Mouse (Mus musculus) mature B cell (primary cell): ENCODE data around the gene Fermt3.

Experiments
- in situ Hi-C: fragments of 300-500 bp; cut with MboI; formaldehyde crosslinking; loops from 2 replicates; pipeline ENCODE4 v1.14.3; 2019

Gene Fermt3

DNA sequence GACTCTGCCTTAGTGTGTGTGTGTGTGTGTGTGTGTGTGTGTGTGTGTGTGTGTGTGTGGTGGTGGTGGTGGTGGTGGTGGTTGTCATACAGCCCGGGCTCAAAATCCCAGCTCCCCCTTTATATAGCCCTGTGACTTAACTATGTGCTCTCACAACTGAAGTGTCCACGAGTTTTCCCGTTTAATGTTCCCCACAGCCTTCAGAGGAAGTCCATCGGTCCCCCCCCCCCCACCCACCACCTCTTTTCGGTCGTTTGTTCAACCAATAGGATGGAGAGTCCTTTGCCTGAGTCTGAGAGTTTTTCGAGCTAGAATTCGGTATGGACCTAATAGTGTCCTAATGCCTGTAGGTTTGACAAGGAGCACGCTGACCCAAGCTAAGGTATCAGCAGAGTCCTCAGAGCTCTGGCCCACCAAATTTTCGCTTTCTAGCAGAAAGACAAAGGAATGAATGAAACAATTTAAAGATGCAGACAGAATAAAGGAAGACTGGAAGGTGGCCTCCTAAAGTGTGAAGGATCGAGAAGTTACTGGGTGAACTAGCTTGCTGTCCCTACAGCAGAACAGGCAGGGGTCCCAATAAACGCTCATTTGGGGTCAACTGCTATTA is 45.6 kb downstream of the Fermt3 start:
- in situ Hi-C loops, result no loop called here

DNA sequence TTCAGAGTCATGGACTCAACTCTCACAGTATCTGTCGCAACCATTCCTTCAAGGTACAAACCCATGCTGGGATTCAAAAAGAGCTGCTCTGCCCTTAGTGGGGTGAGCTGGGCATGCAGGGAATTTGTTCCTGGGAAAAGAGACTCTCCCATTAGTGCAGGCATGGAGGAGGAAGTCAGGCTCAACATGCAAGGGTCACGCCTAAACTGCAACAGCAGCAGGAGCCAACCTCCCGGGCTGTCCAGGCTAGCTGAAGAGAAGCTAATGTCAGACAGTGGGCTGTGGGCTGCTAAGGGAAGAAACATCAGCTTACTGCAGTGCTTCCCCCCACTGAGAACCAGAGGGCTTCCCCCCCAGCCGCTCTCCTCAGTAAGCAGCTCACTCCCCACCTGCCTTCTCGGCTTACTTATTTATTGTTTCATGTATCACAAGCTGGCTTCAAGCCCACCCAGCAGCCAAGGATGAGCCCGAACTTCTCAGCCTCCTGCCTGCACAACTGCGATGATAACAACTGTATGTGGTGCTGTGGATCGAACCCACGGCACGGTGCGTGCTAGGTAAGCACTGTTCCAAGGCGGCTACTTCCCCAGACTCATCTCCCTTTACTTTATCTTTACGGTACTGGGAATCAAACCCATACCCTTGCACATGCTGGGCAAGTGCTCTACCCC is 46.9 kb downstream of the Fermt3 start:
- in situ Hi-C loops, result no loop called here

DNA sequence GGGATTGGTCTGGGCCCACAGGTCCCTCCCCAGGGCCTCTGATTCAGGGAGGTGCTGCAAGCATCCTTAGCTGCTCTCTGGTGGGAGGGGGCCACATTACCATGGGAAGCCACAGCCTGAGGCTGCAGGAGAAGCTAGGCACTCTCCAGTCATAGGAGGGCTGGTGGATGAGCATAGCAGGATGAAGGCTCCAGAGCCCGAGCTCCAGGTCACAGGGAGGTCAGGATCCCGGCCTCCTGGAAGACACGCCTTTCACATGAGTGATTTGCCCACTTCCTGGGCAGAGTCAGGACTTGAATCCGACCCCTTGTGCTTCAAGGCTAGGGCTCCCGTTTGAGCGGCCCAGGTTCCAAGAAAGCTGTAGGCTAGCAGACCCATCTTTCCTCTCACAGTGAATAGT is 47.6 kb downstream of the Fermt3 start:
- in situ Hi-C loops, result no loop called here

DNA sequence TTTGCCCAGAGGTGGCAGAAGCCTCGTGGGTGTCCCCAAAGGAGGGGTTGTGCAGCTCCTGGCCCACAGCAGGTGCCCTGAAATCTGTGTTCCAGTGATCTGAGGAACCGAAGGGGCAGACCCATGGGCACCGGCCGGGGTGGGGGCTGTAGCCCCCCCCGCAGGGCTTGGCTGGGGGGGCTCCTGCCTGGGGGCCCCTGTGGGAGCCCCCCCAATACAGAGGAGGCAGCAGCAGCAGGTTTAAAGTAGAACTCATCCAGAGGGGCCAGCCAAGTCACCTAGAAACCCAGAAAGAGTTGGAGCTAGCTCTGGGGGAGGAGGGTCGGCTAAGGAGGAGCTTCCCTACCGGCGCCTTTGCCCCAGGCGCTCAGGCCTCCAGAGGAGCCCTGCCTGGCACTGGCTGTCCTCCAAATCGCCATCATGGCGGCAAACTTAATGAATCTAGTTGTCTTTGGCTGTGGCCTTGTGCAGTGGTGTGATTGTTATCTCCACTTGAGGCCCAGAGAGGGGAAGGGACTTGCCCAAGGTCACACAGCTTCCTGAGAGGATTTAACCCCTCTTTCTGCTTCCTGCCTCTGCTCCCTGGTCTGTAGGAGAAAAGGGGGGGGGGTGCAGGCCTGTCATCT is 48.7 kb downstream of the Fermt3 start:
- in situ Hi-C loops, result no loop called here

DNA sequence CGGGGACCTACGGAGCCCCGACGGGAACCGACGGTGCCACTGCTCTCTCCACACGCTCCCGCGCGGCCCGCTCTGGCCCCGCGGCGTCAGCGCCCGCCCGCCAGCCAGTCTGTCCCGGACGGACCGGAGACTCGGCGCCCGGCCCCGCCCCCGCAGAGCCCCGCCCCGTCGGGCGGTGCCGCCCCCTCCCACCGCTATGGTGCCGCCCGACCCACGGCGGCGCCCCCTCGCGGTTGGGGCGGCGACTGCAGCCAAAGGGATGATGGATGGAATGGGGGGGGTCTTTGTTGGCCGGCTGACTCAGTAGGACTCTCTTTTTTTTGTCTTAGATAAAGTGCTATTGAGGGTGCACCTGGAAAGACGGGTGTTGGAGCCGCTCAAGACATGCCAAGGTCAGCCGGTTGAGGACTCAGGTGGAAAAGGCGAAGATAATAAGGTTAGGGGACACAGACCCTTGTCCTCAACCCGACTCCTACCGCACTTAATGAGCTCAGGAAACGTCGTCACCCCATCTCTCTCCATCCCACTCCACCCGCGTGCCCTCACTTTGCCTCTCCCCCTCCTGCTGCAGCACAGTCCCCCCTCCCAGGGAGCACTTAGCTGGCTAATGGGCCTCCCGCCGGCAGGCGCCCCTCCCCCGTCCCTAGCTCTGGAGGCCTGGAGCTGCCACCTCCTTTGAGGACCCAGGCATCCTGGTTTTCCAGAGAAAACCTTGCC is 49.4 kb downstream of the Fermt3 start:
- in situ Hi-C loops, result no loop called here

DNA sequence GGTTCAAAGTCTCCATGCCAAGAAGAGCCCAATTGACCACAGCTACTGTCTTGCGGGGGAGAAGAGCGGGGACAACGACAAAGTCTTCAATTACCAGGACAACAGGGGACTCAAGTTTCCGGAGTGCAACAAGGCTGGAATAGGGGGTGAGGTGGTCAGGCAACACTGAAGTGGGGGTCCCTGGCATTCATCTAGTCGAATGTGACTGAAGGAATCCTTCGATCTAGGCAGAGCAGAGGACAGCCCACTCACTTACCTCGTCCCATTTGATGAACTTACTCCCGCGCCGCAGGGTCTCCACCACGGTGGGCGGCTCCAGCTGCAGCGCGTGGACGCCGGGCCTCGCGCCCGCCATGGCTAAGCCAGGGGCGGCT is 50.0 kb downstream of the Fermt3 start:
- in situ Hi-C loops, result no loop called here

DNA sequence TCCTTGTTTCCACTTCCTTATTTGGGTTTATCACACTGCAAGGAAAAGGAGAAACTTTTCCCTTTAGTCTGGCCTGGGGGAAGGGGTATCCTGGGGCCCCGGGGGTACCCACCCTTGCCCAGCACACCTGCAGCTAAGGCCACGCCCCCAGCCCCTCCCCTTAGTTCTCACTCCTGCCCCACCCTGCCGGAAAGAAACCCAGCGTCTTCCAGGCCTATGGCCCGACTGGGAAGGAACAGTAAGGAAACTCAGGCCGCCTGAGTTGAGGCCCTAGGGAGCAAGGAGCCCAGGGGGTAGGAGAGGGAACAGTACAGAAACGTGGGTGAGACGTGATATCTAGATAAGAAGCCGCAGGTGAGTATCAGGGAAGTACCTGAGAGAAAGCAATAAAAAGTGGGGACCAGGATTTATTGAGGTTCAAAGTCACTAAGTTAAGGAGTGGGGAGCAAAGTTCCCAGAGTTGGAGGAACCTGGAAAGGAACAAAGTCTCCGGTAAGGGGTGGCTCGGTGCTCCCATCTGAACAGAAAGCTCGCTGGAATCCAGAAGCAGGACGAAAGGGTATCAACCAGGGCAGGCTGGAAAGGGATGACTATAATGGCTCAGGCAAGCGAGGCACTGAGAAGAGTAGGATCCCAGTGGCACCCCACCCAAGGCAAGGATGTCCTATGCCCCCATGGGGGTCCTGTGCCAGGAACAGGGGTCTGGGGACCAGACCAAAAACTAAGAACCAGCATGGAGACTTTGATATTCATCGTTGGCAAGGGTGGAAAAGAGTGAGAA is 50.6 kb downstream of the Fermt3 start:
- in situ Hi-C loops, result no loop called here

DNA sequence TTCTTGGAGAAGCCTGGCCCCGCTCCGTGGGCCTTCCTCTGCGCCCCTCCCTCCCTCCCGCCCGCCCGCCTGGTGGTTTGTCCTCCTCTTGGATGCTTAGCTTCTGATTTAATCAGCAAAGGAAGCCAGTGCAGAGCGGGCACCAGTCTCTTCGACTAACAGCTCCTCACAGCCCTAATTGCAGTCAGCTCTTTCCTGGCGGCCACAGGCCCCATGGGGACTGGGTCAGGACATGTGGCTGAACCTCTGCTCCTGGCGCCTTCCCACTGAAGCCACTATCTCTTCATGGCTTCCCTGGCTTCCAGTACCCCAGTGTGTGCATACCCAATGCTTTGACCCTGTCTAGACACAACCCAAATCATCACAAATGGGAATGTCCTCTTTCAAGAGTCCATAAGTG is 62.8 kb downstream of the Fermt3 start:
- in situ Hi-C loops, result no loop called here

DNA sequence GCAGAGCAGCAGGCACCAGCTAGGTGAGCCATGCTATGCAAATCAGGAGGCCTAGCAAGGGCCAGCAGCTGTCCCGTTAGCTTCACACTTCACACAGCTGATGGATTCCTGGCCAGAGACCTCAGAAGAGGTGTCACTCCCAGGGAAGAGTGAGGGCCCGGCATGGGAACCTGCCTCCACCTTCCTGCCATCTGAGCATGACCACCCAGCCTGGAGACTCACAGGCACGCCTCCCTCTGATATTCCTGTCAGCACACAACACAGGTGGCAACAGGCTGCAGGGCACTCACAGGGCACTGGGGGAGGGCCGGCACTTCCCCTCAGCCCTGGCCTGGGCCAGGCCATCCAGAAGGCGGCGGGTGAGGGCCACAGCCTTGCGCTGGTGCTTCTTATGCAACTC is 63.8 kb downstream of the Fermt3 start:
- in situ Hi-C loops, result no loop called here

DNA sequence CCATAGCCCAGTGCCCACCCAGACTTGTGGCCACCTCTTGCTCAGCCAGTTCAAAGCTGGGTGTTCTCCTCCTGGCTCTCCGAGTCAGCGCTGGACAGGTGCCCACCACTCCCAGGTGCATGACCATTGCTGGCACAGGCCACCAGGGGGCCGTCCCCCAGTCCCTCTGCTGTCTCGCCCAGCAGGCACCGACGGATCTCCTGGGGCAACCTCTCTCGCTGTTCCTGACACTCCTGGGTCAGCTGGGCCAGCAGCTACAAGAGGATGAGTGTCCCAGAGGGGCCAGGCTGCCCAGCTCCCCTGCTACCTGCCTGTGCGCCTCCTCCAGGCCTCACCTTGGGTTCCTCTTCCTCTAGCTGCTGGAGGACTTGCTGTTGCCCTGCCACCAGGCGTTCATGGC is 65.2 kb downstream of the Fermt3 start:
- in situ Hi-C loops, result no loop called here

DNA sequence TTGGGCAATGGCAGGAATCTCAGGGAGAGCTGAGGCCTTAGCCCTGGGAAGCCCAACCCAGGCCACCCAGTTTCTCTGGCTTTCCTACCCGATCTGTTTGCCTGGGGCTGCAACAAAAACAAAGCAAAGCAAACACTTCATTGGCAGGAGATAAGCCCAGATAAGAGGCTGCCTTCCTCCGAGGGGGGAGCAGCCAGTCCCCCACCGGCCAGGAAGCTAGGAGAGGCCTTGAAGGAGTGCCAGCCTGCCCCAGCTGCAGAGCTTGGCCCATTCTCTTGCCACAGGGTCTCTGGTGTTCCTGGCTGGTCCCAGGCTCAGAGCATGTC is 66.6 kb downstream of the Fermt3 start:
- in situ Hi-C loops, result no loop called here

DNA sequence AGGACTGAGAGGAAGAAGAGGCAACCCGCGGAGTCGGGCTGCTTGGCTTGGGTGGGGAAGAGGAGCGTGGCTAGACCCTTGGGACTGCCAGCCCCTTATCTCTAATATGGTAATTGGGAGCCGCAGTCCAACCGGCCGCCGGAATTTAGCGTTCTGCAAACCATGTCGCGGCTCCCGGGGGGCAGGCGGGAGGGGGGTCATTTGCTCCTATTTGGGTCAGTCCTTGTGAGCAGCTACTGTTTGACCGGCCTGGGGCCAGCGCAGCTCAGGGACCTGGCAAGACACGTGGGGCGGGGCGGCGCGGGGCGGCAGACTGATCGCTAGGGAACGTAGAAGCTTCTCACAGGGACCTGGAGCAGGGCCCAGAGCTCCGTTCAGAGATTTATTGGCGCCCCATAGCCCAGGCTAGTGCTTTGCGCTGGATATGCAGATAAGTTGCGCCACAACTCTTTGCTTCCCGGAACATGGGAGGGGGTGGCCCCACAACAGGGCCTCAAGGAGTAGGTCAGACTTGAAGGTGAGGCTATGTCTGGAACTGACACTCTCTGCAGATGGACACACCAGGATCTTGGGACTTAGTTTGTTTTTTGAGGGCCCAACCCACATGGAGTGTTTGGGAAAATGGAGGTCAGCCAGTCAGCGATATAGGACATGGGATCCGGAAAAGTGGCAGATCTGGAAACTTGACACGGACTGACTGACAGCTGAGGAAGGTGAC is 67.1 kb downstream of the Fermt3 start:
- in situ Hi-C loops, result no loop called here

DNA sequence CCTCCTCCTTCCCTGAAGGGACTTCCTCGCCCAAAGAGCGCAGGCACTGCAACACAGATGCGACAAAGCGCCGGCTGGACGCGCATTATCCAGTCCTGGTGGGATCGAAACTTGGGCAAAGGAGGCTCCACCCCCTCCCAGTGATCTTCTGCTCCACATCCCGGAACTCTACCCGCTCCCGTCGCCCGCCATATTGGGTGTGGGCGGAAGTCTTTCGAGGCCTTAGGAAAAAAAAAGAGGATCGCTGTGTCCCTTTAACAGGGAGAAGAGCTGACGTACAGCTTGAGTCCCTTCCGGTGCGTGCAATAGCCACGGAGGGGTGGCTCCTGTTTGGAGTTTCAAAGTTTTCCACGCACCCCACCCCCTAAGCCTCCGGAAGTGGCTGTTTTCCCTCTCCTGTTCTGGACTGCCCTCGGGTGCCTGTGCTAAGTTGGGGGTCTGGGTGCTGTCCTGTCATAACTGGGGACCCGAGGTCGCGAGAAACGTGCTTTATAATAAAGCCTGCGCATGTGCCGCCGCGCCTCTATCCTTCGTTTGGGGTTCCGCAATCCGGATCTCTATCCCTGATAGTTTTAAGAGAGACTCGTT is 67.8 kb downstream of the Fermt3 start:
- in situ Hi-C loops, result no loop called here

DNA sequence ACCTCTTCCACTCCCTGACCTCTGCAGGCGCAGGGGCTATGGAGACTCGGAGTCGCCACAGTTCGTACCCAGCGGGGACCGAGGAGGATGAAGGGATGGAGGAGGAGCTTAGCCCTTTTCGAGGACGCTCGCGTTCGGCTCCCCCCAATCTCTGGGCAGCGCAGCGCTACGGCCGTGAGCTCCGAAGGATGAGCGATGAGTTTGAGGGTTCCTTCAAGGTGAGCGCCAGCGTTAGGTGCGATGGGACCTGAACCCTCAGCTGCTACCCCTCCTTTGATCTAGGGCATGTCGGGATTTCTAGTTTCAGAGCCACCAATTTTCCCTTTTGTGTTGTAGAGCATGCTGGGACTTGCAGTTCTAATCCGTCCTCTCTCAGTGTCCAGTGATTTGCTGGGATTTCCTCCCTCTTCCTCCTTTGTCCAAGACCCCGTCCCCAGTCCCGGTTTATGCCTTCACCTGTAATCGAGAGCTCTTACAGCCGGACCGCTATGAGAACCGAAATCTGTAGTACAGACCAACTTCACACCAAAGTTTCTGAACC is 68.6 kb downstream of the Fermt3 start:
- in situ Hi-C loops, result no loop called here

DNA sequence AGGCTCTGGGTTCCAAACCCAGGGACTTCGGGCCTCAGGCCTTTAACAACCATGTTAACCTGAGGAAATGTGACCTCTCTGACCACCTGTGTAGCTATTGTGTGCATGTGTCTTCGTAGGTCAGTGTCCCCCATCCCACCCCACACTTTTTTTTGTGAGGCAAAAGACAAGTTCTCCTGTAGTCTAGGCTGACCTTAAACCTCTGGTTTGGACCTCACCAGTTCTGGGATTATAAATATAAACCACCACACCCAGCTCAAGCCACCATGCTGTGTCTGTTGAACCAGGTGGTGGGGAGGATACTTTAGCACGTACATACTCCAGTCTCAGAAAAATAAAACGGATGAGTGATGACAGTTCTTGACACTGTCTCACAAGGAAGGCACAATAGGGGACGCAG is 69.3 kb downstream of the Fermt3 start:
- in situ Hi-C loops, result no loop called here

DNA sequence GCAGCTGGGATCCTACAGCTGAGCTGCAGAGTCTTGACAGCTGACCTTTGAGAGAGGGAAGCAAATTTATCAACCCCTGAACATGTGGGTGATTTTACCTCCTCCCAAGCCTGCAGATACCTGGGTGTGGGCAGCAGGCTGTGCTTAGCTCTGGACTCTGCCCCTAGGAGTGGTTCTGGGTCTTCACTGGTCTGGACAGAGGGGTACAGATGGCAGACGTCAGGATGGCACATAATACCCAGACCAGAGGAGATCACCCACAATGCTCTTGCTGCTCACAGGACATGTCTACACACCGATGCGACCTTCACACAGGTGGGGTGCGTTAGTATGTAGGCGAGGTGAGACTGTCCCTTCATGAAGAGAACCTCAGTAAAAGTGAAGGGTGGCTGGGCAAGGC is 69.7 kb downstream of the Fermt3 start:
- in situ Hi-C loops, result no loop called here
